In the genomic region with DNA sequence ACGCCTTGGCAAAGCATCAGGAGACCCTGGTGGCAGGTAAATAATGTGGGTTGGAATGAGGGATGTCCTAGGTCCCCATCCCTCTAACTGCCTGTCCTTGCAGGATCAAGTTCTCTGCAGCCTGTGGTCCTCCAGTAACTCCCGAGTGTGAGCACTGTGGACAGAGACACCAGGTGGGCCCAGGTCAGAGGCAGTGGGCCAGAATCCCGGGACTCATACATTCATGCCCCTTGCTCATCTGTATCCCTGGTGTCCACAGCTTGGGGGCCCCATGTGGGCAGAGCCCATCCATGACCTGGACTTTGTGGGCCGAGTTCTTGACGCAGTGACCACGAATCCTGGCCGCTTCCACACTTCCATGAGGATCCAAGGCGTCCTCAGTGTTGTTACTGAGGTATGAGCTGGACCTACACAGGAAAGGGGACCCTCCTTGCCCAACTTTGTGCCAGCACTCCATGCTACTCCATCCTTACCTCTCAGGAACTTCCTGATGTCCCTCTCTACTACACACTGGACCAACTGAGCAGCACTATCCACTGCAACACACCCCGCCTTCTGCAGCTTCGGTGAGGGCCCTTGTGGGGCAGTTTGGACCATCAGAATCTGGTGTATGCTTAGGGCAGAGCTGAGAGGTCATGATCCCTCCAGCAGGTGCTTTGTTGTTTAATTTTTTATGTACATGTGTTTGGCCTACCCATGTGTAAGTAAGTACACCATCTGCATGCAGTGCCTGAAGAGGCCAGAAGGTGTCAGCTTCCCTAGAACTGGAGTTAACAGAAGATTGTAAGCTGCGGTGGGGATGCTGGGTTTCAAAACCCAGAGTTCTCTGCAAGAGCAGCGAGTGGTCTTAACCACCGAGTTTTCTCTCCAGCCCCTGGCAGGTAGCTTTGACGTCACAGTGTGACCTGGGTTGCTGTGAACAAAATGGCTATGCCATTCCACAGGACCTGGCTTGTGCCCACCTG, we compare ENCODE assay signal across 8 mouse cellular contexts. TPM values are rescaled to one million over a fixed set of nuclear protein-coding genes. Genes with fewer than 3 reads are reported as not detected.
DNase-seq lines count a peak whose midpoint lies in the region; ATAC-seq and TF ChIP-seq lines count a peak whose summit lies in the region.

No protein-coding gene starts in this region.

- H3K27me3 ChIP-seq in cerebellum, adult 2 months (ENCODE audit: control insufficient read depth, insufficient read depth, low read length): no peaks in the 10 kb centered on the region
- no peaks in the 10 kb centered on the region for H3K27me3 ChIP-seq in G1E (ENCODE audit: insufficient read depth, low read length)

- H3K27ac ChIP-seq in cerebellum, adult 2 months (ENCODE audit: insufficient read depth, low read length): no peak overlapping the region
- peak overlapping the region; percentile 73; the same call in 1 of the 2 replicates for H3K27ac ChIP-seq in layer of hippocampus, adult 2 months

- no peak for ATAC-seq in G1E (ENCODE audit: extremely low read depth, insufficient number of reproducible peaks, low FRiP score, poor library complexity, severe bottlenecking)

- H3K4me3 ChIP-seq in cerebellum, adult 2 months (replicated peaks; ENCODE audit: insufficient read depth, low read depth, low read length): no peak overlapping the region
- H3K4me3 ChIP-seq in layer of hippocampus, adult 2 months: no peak overlapping the region
- no peak overlapping the region; the same call in 1 of the 2 replicates for H3K4me3 ChIP-seq in G1E (ENCODE audit: low read depth, low read length)

- intact Hi-C loops in heart, postnatal 25 days (cut with DNase I): no loop called here

- peaks cover 13% of the 10 kb centered on the region for H3K4me1 ChIP-seq in cerebellum, adult 2 months (ENCODE audit: control insufficient read depth, insufficient read depth, low read length)
- H3K4me1 ChIP-seq in G1E (ENCODE audit: insufficient read depth, low read depth, low read length): peaks cover 63% of the 10 kb centered on the region

- peaks cover 85% of the 10 kb centered on the region for H3K36me3 ChIP-seq in G1E (replicated peaks)

- TF ChIP-seq POLR2A in cerebellum, adult 2 months (IDR thresholded peaks at IDR 0.05; ENCODE audit: borderline replicate concordance, insufficient read depth, low read length): no peak

- 70% methylated on average over 14 of the region's 14 CpGs for WGBS in cerebellum, adult 2 months

- peak in 1 of 2 experiments; percentile 58 for DNase-seq in cerebellum, adult 2 months
- DNase-seq in cerebellum, adult 8-10 months: no peak
- no peak for DNase-seq in layer of hippocampus, adult 2 months (ENCODE audit: low spot score in 2 of 2)
- no peak for DNase-seq in layer of hippocampus, postnatal 25 days (ENCODE audit: extremely low spot score in 1 of 2, low spot score in 1 of 2)
- no peak for DNase-seq in G1E (ENCODE audit: low spot score)
- DNase-seq in heart, postnatal 25 days (ENCODE audit: low spot score): peak; percentile 10
- DNase-seq in thymus, postnatal 0 days (ENCODE audit: low spot score): peak; percentile 83
- no peak for DNase-seq in adrenal gland, adult 2 months

- peak; percentile 53; the same call in 1 of the 2 replicates for TF ChIP-seq CTCF in cerebellum, adult 2 months (IDR thresholded peaks at IDR 0.05; ENCODE audit: borderline replicate concordance, insufficient read depth, low read depth, low read length)
- TF ChIP-seq CTCF in layer of hippocampus, adult 2 months (conservative IDR thresholded peaks at IDR 0.05): peak; percentile 85
- TF ChIP-seq CTCF in G1E (IDR thresholded peaks at IDR 0.05; ENCODE audit: low read depth, low read length): peak; percentile 38

- no peaks in the 10 kb centered on the region for H3K9me3 ChIP-seq in G1E (replicated peaks)

RNA-seq across cellular contexts. Expression of a gene that starts 3.8 kb away (rescaled TPM):
- polyA plus RNA-seq in cerebellum, adult 2 months (2012; rRNA removed): 1.7 TPM in 2 replicates
- total RNA-seq in layer of hippocampus, adult 2 months (2021): 1 to 10 TPM; 2.3 to 2.6 TPM
- total RNA-seq in layer of hippocampus, postnatal 25 days (2021): 1 to 10 TPM; 2.1 to 2.8 TPM
- total RNA-seq in G1E (2014; fragmentation: Nextera tagmentation): 136 and 138 TPM in 2 replicates
- total RNA-seq in G1E (2017): 81.2 and 95.6 TPM in 2 replicates
- 550 and 561 TPM in 2 replicates for polyA plus RNA-seq in G1E (2012)
- 1 to 10 TPM; 4.2 to 4.5 TPM for total RNA-seq in heart, postnatal 25 days (2021)
- 8.1 and 8.8 TPM in 2 replicates for polyA plus RNA-seq in thymus, postnatal 0 days (2015; fragmentation: Nextera tagmentation; extraction: Ambion mirVana)
- 1 to 10 TPM; 2.7 to 4.4 TPM for total RNA-seq in adrenal gland, adult 2 months (2021)
- 8.2 and 10.9 TPM in 2 replicates for polyA plus RNA-seq in adrenal gland, adult 2 months (2012; rRNA removed)

RNA-seq across cellular contexts. Expression of a gene that starts 9.8 kb away (rescaled TPM):
- polyA plus RNA-seq in cerebellum, adult 2 months (2012; rRNA removed): 91.0 and 93.9 TPM in 2 replicates
- 10 to 100 TPM; 91.8 to 93.9 TPM for total RNA-seq in layer of hippocampus, adult 2 months (2021)
- total RNA-seq in layer of hippocampus, postnatal 25 days (2021): 10 to 100 TPM; 88.9 to 91.0 TPM
- total RNA-seq in G1E (2014; fragmentation: Nextera tagmentation) (120 and 125 TPM in 2 replicates), G1E (2017) (48.1 and 54.5 TPM in 2 replicates)
- 207 and 224 TPM in 2 replicates for polyA plus RNA-seq in G1E (2012)
- total RNA-seq in heart, postnatal 25 days (2021): 10 to 100 TPM; 32.0 to 32.6 TPM
- 12.1 TPM in 2 replicates for polyA plus RNA-seq in thymus, postnatal 0 days (2015; fragmentation: Nextera tagmentation; extraction: Ambion mirVana)
- total RNA-seq in adrenal gland, adult 2 months (2021): 10 to 100 TPM; 78.4 to 80.7 TPM
- 98.7 and 120 TPM in 2 replicates for polyA plus RNA-seq in adrenal gland, adult 2 months (2012; rRNA removed)

RNA-seq across cellular contexts. Expression of a gene that starts 11.3 kb away (rescaled TPM):
- polyA plus RNA-seq in cerebellum, adult 2 months (2012; rRNA removed): 144 and 148 TPM in 2 replicates
- 100 to 1,000 TPM; 109 to 113 TPM for total RNA-seq in layer of hippocampus, adult 2 months (2021)
- total RNA-seq in layer of hippocampus, postnatal 25 days (2021): 100 to 1,000 TPM in 1 of 2 experiments, 10 to 100 TPM in 1; 83.4 to 101 TPM
- total RNA-seq in G1E (2014; fragmentation: Nextera tagmentation) (63.3 and 64.9 TPM in 2 replicates), G1E (2017) (68.2 and 96.4 TPM in 2 replicates)
- 244 and 260 TPM in 2 replicates for polyA plus RNA-seq in G1E (2012)
- total RNA-seq in heart, postnatal 25 days (2021): 10 to 100 TPM; 32.6 to 37.6 TPM
- polyA plus RNA-seq in thymus, postnatal 0 days (2015; fragmentation: Nextera tagmentation; extraction: Ambion mirVana): 50.0 and 51.5 TPM in 2 replicates
- total RNA-seq in adrenal gland, adult 2 months (2021): 10 to 100 TPM; 57.0 to 68.5 TPM
- polyA plus RNA-seq in adrenal gland, adult 2 months (2012; rRNA removed): 150 and 160 TPM in 2 replicates

RNA-seq across cellular contexts. Expression of a gene that starts 25.4 kb away (rescaled TPM):
- 0.27 and 0.33 TPM in 2 replicates for polyA plus RNA-seq in cerebellum, adult 2 months (2012; rRNA removed)
- under 1 TPM in 1 of 2 experiments, not detected in 1; 0.54 TPM for total RNA-seq in layer of hippocampus, adult 2 months (2021)
- total RNA-seq in layer of hippocampus, postnatal 25 days (2021): not detected
- total RNA-seq in G1E (2014; fragmentation: Nextera tagmentation): 39.9 and 54.3 TPM in 2 replicates
- 11.0 and 11.3 TPM in 2 replicates for total RNA-seq in G1E (2017)
- polyA plus RNA-seq in G1E (2012): 35.2 and 42.7 TPM in 2 replicates
- total RNA-seq in heart, postnatal 25 days (2021): under 1 TPM in 1 of 2 experiments, not detected in 1; 0.39 TPM
- polyA plus RNA-seq in thymus, postnatal 0 days (2015; fragmentation: Nextera tagmentation; extraction: Ambion mirVana): 2.4 and 3.6 TPM in 2 replicates
- total RNA-seq in adrenal gland, adult 2 months (2021): under 1 TPM in 1 of 2 experiments, not detected in 1; 0.59 TPM
- 0.26 and 0.76 TPM in 2 replicates for polyA plus RNA-seq in adrenal gland, adult 2 months (2012; rRNA removed)

RNA-seq across cellular contexts. Expression of a gene that starts 34.8 kb away (rescaled TPM):
- 13.9 and 15.1 TPM in 2 replicates for polyA plus RNA-seq in cerebellum, adult 2 months (2012; rRNA removed)
- total RNA-seq in layer of hippocampus, adult 2 months (2021): 1 to 10 TPM; 5.1 to 7.2 TPM
- 1 to 10 TPM; 8.8 to 9.6 TPM for total RNA-seq in layer of hippocampus, postnatal 25 days (2021)
- total RNA-seq in G1E (2014; fragmentation: Nextera tagmentation) (60.5 and 64.9 TPM in 2 replicates), G1E (2017) (43.1 and 48.5 TPM in 2 replicates)
- 112 and 119 TPM in 2 replicates for polyA plus RNA-seq in G1E (2012)
- total RNA-seq in heart, postnatal 25 days (2021): 10 to 100 TPM; 14.3 to 18.3 TPM
- 76.9 and 86.0 TPM in 2 replicates for polyA plus RNA-seq in thymus, postnatal 0 days (2015; fragmentation: Nextera tagmentation; extraction: Ambion mirVana)
- 10 to 100 TPM; 24.9 to 34.8 TPM for total RNA-seq in adrenal gland, adult 2 months (2021)
- polyA plus RNA-seq in adrenal gland, adult 2 months (2012; rRNA removed): 13.7 and 27.0 TPM in 2 replicates

Comparison
In these comparisons a context has a peak if more than half of its experiments do, and no peak if none do; other contexts are left out.
1. DNase-seq: peak in heart, postnatal 25 days (single experiment) and thymus, postnatal 0 days (single experiment); none in cerebellum, adult 8-10 months (single experiment), layer of hippocampus, adult 2 months (0 of 2), layer of hippocampus, postnatal 25 days (0 of 2), G1E (single experiment) and adrenal gland, adult 2 months (single experiment).
2. RNA of a gene that starts 3.8 kb away (total RNA-seq): 81.2 to 138 TPM in G1E; 4.2 to 4.5 TPM in heart, postnatal 25 days, 2.7 to 4.4 TPM in adrenal gland, adult 2 months, 2.1 to 2.8 TPM in layer of hippocampus, postnatal 25 days and 2.3 to 2.6 TPM in layer of hippocampus, adult 2 months; every median in the first group is over 10 times any median in the second.
3. Peak in every context shown above with its lines, with median percentiles within 50 percentile points of each other: CTCF ChIP-seq.